Mouse (Mus musculus) MEL (cell line): ENCODE results near the gene Pzp.

Experiments
- BHLHE40 ChIP-seq: IDR thresholded peaks from 2 replicates; pipeline ENCODE4 v1.6.1; 2012; ENCODE audit warnings: low read depth, mild to moderate bottlenecking, inconsistent platforms, low read length, improper control_type of control experiment, borderline replicate concordance
- MYB ChIP-seq: IDR thresholded peaks from 2 replicates; pipeline ENCODE4 v1.6.1; 2011; ENCODE audit warnings: mild to moderate bottlenecking, low read depth, low read length, improper control_type of control experiment
- NRF1 ChIP-seq: IDR thresholded peaks from 2 replicates; pipeline ENCODE4 v1.6.1; 2014; ENCODE audit warnings: low read depth, mild to moderate bottlenecking, inconsistent platforms, low read length, improper control_type of control experiment, moderate library complexity; ENCODE audit not compliant: poor library complexity, insufficient read depth, severe bottlenecking
- ZC3H11A ChIP-seq: IDR thresholded peaks from 2 replicates; pipeline ENCODE4 v1.6.1; 2012; ENCODE audit warnings: low read depth, mild to moderate bottlenecking, inconsistent platforms, low read length, improper control_type of control experiment

GRCm38 (mm10) chr6:128445761-128446535, 80.6 kb downstream of the Pzp start:
- TF ChIP-seq MYB (no peak), NRF1 (no peak), BHLHE40 (no peak), ZC3H11A (no peak)
